Mouse (Mus musculus): ENCODE measurements at regions not wholly inside any gene's neighbourhood (a gene's known extent, or its start where the extent isn't known, plus 50 kb on each side); places are given as distances from the start of the nearest gene placed in this dataset.

DNA sequence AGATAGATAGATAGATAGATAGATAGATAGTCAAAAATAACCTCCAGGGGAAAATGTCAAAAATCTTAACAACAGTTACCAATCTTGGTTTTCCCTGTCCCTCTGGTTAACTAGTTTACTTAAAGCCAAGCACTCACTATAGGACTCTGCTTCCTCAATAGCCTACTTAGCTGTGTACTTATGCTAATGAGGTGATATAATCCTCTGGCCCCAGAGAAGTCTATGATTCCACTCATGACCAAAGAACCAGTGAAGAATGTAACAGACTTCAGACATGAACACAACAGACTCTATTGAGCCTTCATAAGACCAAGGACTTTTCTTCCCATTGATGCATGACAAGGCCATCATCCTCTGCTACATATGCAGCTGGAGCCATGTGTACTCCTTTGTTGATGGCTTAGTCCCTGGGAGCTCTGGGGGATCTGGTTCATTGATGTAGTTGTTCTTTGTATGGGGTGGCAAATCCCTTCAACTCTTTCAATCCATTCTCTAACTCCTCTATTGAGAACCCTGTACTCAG, 589.9 kb upstream of the Dpp10 start:
- TF ChIP-seq CTCF (conservative IDR thresholded peaks at IDR 0.05; ENCODE audit: low read length) = no peak
- no peak for TF ChIP-seq POU5F1 (IDR thresholded peaks at IDR 0.05; ENCODE audit: borderline replicate concordance, low read length)

Measured in E14TG2a.4 (cell line).